Mouse (Mus musculus): Measurements from ENCODE around the gene Gm10912. TPM values are rescaled to one million over a fixed set of nuclear protein-coding genes. Genes with fewer than 3 reads are reported as not detected.
"Not testable (repeated sequence)": the region's sequence is repeated elsewhere in the genome, so short reads cannot be mapped to it uniquely, and the experiment has no call there.

The Gm10912 gene
- polyA plus RNA-seq, 1 experiment from 2014 or later = not detected

GRCm38 (mm10) chr2:104078285-104078684 lies 12.7 kb downstream of the Gm10912 start:
- H3K9ac ChIP-seq (replicated peaks); H3K27ac ChIP-seq; H3K4me3 ChIP-seq (replicated peaks); ATAC-seq; H3K27me3 ChIP-seq; H3K4me2 ChIP-seq (replicated peaks); H3K9me3 ChIP-seq; H3K36me3 ChIP-seq; H3K4me1 ChIP-seq (replicated peaks): not testable (repeated sequence)
- 79% methylated on average over 5 of the region's 5 CpGs for WGBS

GRCm38 (mm10) chr2:104081436-104082050 lies 15.9 kb downstream of the Gm10912 start:
- H3K27me3 ChIP-seq; H3K4me3 ChIP-seq (replicated peaks); H3K4me1 ChIP-seq (replicated peaks); H3K36me3 ChIP-seq; H3K4me2 ChIP-seq (replicated peaks); H3K9ac ChIP-seq (replicated peaks); ATAC-seq; H3K9me3 ChIP-seq; H3K27ac ChIP-seq: not testable (repeated sequence)
- no CpG with 5 or more reads among the region's 1 CpGs for WGBS

GRCm38 (mm10) chr2:104082474-104082873 lies 16.8 kb downstream of the Gm10912 start:
- H3K36me3 ChIP-seq = no peaks in the 10 kb centered on the region
- H3K9ac ChIP-seq (replicated peaks) = no peak overlapping the region
- no peak overlapping the region for H3K27ac ChIP-seq
- ATAC-seq = no peak
- H3K9me3 ChIP-seq = no peaks in the 10 kb centered on the region
- no peak overlapping the region for H3K4me2 ChIP-seq (replicated peaks)
- no peaks in the 10 kb centered on the region for H3K27me3 ChIP-seq
- H3K4me3 ChIP-seq (replicated peaks) = no peak overlapping the region
- no peaks in the 10 kb centered on the region for H3K4me1 ChIP-seq (replicated peaks)

GRCm38 (mm10) chr2:104084027-104084426 lies 18.4 kb downstream of the Gm10912 start:
- H3K4me2 ChIP-seq (replicated peaks); H3K27me3 ChIP-seq; H3K27ac ChIP-seq; H3K36me3 ChIP-seq; ATAC-seq; H3K4me1 ChIP-seq (replicated peaks); H3K9ac ChIP-seq (replicated peaks); H3K9me3 ChIP-seq; H3K4me3 ChIP-seq (replicated peaks): not testable (repeated sequence)

- not testable (repeated sequence) for H3K9me3 ChIP-seq; ATAC-seq; H3K4me3 ChIP-seq (replicated peaks); H3K4me2 ChIP-seq (replicated peaks); H3K4me1 ChIP-seq (replicated peaks); H3K9ac ChIP-seq (replicated peaks); H3K27ac ChIP-seq; H3K27me3 ChIP-seq; H3K36me3 ChIP-seq
- 83% methylated on average over 1 of the region's 1 CpGs for whole genome bisulfite sequencing
These were observed 21.9 kb downstream of the Gm10912 start for GRCm38 (mm10) chr2:104087562-104087961.

- H3K4me1 ChIP-seq (replicated peaks) = peaks cover 8% of the 10 kb centered on the region
- no peak for ATAC-seq
These were observed 27.7 kb downstream of the Gm10912 start for GRCm38 (mm10) chr2:104093305-104093704.

GRCm38 (mm10) chr2:104095741-104096213 lies 30.2 kb downstream of the Gm10912 start, which contains the start of gene Cd59a:
Cd59a (plus strand) TSS chr2:104095801.
- Histone ChIP-seq H3K9ac (replicated peaks) (peak within 1 kb of the TSS; percentile 63), H3K36me3 (no peaks in the 10 kb centered on the region), H3K27ac (peak within 1 kb of the TSS; percentile 75), H3K4me2 (replicated peaks) (peak within 1 kb of the TSS; percentile 62), H3K4me3 (replicated peaks) (peak within 1 kb of the TSS; percentile 44), H3K27me3 (no peaks in the 10 kb centered on the region), H3K4me1 (replicated peaks) (peaks cover 8% of the 10 kb centered on the region), H3K9me3 (no peaks in the 10 kb centered on the region)
- ATAC-seq = peak; percentile 95
- WGBS = 6% methylated on average over 15 of the region's 15 CpGs

More at GRCm38 (mm10) chr2:104093305-104093704, 27.7 kb downstream of the Gm10912 start:
- Histone ChIP-seq H3K4me3 (replicated peaks) (no peak overlapping the region), H3K27me3 (no peaks in the 10 kb centered on the region), H3K27ac (no peak overlapping the region), H3K36me3 (no peaks in the 10 kb centered on the region), H3K9me3 (no peaks in the 10 kb centered on the region), H3K4me2 (replicated peaks) (no peak overlapping the region), H3K9ac (replicated peaks) (no peak overlapping the region)
- 85% methylated on average over 2 of the region's 2 CpGs for WGBS

GRCm38 (mm10) chr2:104096256-104096655 lies 30.6 kb downstream of the Gm10912 start:
- Histone ChIP-seq H3K4me2 (replicated peaks) (peak overlapping the region; percentile 62), H3K36me3 (no peaks in the 10 kb centered on the region), H3K9ac (replicated peaks) (peak overlapping the region; percentile 63), H3K4me1 (replicated peaks) (peaks cover 8% of the 10 kb centered on the region), H3K27ac (peak overlapping the region; percentile 75), H3K9me3 (no peaks in the 10 kb centered on the region), H3K27me3 (no peaks in the 10 kb centered on the region), H3K4me3 (replicated peaks) (peak overlapping the region; percentile 44)
- WGBS = 42% methylated on average over 10 of the region's 10 CpGs
- no peak for ATAC-seq

GRCm38 (mm10) chr2:104096796-104097195 lies 31.2 kb downstream of the Gm10912 start:
- 36% methylated on average over 1 of the region's 1 CpGs for WGBS
- not testable (repeated sequence) for H3K9me3 ChIP-seq; H3K9ac ChIP-seq (replicated peaks); H3K4me1 ChIP-seq (replicated peaks); H3K27ac ChIP-seq; ATAC-seq; H3K4me3 ChIP-seq (replicated peaks); H3K27me3 ChIP-seq; H3K36me3 ChIP-seq
- H3K4me2 ChIP-seq (replicated peaks) = peak overlapping the region; percentile 62

- H3K27me3 ChIP-seq; H3K27ac ChIP-seq; H3K4me1 ChIP-seq (replicated peaks); H3K9ac ChIP-seq (replicated peaks); ATAC-seq; H3K4me3 ChIP-seq (replicated peaks); H3K9me3 ChIP-seq; H3K36me3 ChIP-seq: not testable (repeated sequence)
- 97% methylated on average over 4 of the region's 4 CpGs for WGBS
- 0 out of 2 replicates have a peak overlapping the region, but pooled peaks have one; percentile 62 for H3K4me2 ChIP-seq (replicated peaks)
These were observed 31.8 kb downstream of the Gm10912 start for GRCm38 (mm10) chr2:104097396-104097795.

GRCm38 (mm10) chr2:104098529-104099230 lies 33.1 kb downstream of the Gm10912 start:
- H3K4me2 ChIP-seq (replicated peaks) = no peak overlapping the region
- no peak overlapping the region for H3K4me3 ChIP-seq (replicated peaks)
- H3K27ac ChIP-seq = no peak overlapping the region
- H3K36me3 ChIP-seq = no peaks in the 10 kb centered on the region
- no peak overlapping the region for H3K9ac ChIP-seq (replicated peaks)
- ATAC-seq = no peak
- peaks cover 8% of the 10 kb centered on the region for H3K4me1 ChIP-seq (replicated peaks)
- no peaks in the 10 kb centered on the region for H3K9me3 ChIP-seq
- H3K27me3 ChIP-seq = no peaks in the 10 kb centered on the region
- WGBS = 43% methylated on average over 3 of the region's 3 CpGs

GRCm38 (mm10) chr2:104099231-104099585 lies 33.6 kb downstream of the Gm10912 start:
- Histone ChIP-seq H3K27me3 (no peaks in the 10 kb centered on the region), H3K4me2 (replicated peaks) (no peak overlapping the region), H3K9me3 (no peaks in the 10 kb centered on the region), H3K27ac (no peak overlapping the region), H3K9ac (replicated peaks) (no peak overlapping the region), H3K4me1 (replicated peaks) (peaks cover 8% of the 10 kb centered on the region), H3K36me3 (no peaks in the 10 kb centered on the region), H3K4me3 (replicated peaks) (no peak overlapping the region)
- 96% methylated on average over 2 of the region's 2 CpGs for WGBS
- ATAC-seq = no peak
